Mouse (Mus musculus): ENCODE results near the gene Lin7a. TPM values are rescaled to one million over a fixed set of nuclear protein-coding genes. Genes with fewer than 3 reads are reported as not detected.
A peak's percentile ranks its signal among the peaks of the same experiment; 100 is the strongest.

The Lin7a gene
- polyA plus RNA-seq, 1 experiment from 2014 or later: 45.3 TPM

DNA sequence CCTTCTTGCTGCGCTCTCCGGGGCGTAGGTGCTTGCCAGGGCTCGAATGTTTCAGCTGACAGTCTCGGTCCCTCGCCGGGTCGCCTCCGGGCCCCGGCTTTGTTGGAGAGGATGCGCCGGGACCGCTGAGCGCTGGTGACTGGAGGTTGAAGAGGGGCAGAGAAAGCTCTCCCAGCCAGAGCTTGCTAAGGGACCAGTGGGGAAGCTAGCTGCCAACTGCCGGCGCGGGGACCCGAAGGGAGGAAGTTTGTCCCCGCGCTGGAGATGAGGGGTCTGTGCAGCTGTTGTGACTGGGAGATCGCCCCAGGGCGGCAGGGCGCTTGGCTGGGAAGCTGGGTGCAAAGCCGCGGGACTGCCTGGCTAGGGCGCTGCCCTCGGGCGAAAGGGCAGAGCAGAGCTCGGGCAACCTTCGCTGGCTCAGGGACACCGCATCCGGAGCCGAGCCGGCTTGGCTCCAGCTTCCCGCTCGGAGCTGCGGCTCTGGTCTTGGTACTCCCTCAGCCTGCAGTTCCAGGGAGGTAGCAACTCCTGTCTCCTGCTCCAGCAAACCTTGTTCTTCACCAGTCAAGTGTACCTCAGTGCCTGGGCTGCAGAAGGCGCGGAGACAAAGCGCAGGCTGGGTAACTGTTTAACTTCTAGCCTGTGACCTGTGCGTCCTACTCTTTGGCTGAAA lies 781 bp downstream of the Lin7a start:
- under 1% methylated on average over 41 of the region's 41 CpGs for WGBS
- Histone ChIP-seq H3K36me3 (replicated peaks) (no peaks in the 10 kb centered on the region), H3K9ac (peak overlapping the region; percentile 86), H3K4me3 (peak overlapping the region; percentile 88), H3K9me3 (no peaks in the 10 kb centered on the region), H3K4me1 (peaks cover 14% of the 10 kb centered on the region), H3K27me3 (replicated peaks) (no peaks in the 10 kb centered on the region), H3K4me2 (peak overlapping the region; percentile 81), H3K27ac (peak overlapping the region; percentile 90)
- peak; percentile 84 for ATAC-seq (replicated peaks)

DNA sequence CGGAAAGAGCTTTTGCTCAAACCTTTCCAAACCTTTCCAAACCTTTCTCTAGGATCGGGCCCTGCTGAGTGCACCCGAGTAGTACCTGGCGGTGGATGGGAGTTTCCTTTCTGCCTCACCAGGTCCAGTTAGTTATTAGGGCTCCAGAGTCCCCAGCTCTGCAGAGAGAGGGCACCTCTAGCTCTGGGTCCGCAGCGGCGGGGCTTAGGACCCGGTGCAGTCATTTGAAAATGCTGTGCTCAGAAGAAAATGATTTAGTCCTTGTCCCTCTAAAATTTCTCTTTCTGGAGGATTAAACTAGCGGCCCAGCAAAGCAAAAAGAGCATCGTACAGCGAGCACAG lies 1.3 kb downstream of the Lin7a start:
- peak overlapping the region; percentile 81 for H3K4me2 ChIP-seq
- peak overlapping the region; percentile 86 for H3K9ac ChIP-seq
- peak; percentile 77 for ATAC-seq (replicated peaks)
- no peaks in the 10 kb centered on the region for H3K27me3 ChIP-seq (replicated peaks)
- no peaks in the 10 kb centered on the region for H3K9me3 ChIP-seq
- peak overlapping the region; percentile 90 for H3K27ac ChIP-seq
- H3K4me3 ChIP-seq: peak overlapping the region; percentile 88
- H3K36me3 ChIP-seq (replicated peaks): no peaks in the 10 kb centered on the region
- WGBS: 2% methylated on average over 11 of the region's 11 CpGs
- peaks cover 14% of the 10 kb centered on the region for H3K4me1 ChIP-seq

- Histone ChIP-seq H3K4me3 (peak overlapping the region; percentile 88), H3K4me2 (peak overlapping the region; percentile 81)
Measured at GRCm38 (mm10) chr10:107273848-107274247, 2.4 kb downstream of the Lin7a start.

DNA sequence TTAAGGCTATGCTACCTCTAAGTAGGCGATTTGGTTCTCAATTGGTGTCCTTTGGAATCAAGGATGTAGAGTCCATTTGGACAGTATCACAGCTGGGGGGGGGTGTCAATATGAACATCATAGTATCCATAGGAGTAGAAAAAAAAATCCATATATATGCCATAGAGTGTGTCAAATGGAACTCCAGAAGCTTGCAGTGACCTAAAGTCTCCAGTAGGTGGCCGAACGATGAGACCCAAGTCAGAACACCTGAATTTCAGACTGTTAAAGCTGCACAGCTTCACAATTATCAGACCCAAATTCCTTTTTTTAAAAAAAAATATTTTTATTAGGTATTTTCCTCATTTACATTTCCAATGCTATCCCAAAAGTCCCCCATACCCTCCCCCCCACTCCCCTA lies 3.3 kb downstream of the Lin7a start:
- H3K27ac ChIP-seq: no peak overlapping the region
- WGBS: 57% methylated on average over 3 of the region's 3 CpGs

More at GRCm38 (mm10) chr10:107273848-107274247, 2.4 kb downstream of the Lin7a start:
- no peaks in the 10 kb centered on the region for H3K9me3 ChIP-seq
- H3K36me3 ChIP-seq (replicated peaks): no peaks in the 10 kb centered on the region
- H3K4me1 ChIP-seq: peaks cover 14% of the 10 kb centered on the region
- WGBS: 49% methylated on average over 6 of the region's 6 CpGs
- ATAC-seq (replicated peaks): no peak
- no peak overlapping the region for H3K27ac ChIP-seq
- no peaks in the 10 kb centered on the region for H3K27me3 ChIP-seq (replicated peaks)
- H3K9ac ChIP-seq: no peak overlapping the region

GRCm38 (mm10) chr10:107276647-107277046 lies 5.2 kb downstream of the Lin7a start:
- WGBS: 87% methylated on average over 2 of the region's 2 CpGs
- ATAC-seq (replicated peaks): no peak
- H3K27ac ChIP-seq: no peak overlapping the region

More for the DNA sequence above, 3.3 kb downstream of the Lin7a start:
- H3K9ac ChIP-seq: no peak overlapping the region
- no peaks in the 10 kb centered on the region for H3K27me3 ChIP-seq (replicated peaks)
- no peaks in the 10 kb centered on the region for H3K9me3 ChIP-seq
- no peak overlapping the region for H3K4me3 ChIP-seq
- H3K4me2 ChIP-seq: no peak overlapping the region
- H3K4me1 ChIP-seq: peaks cover 14% of the 10 kb centered on the region
- no peak for ATAC-seq (replicated peaks)
- H3K36me3 ChIP-seq (replicated peaks): no peaks in the 10 kb centered on the region

DNA sequence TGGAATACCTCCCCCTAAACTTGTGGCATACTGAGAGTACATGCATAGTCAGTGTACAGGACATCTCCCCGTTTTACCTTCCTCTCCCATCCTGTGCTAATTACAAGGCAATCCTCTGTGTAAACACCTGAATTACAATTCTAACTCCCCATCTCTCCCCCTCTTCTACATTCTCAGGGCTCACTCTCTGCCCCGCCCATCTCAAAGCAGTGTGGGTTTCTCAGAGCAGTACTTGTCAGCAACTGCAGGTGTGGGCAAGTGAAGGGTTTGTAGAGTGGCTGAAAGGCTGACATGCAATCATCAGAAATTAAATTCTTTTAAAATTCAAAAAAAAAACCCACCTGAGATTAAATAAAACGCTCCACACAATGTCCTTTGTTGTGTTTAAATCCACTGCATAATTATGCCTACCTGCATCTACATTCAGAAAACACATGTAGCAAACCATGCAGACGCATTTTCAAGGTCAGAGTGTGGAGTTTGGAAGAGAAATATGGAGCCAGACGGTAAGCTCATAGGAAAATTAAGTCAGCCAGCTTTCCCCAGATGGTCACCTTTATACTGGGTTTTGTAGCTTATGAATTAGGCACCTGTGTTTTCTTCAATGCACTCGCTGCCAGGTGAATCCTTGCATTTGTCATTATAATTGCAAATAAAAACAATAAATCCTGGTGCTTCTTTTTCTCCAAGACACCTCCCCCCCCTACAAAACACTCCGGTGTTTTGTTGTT lies 22.6 kb downstream of the Lin7a start:
- Histone ChIP-seq H3K4me2 (no peak overlapping the region), H3K4me1 (no peaks in the 10 kb centered on the region), H3K9ac (no peak overlapping the region), H3K9me3 (no peaks in the 10 kb centered on the region), H3K4me3 (no peak overlapping the region), H3K27ac (no peak overlapping the region), H3K27me3 (replicated peaks) (no peaks in the 10 kb centered on the region), H3K36me3 (replicated peaks) (no peaks in the 10 kb centered on the region)
- no peak for ATAC-seq (replicated peaks)
- 67% methylated on average over 7 of the region's 7 CpGs for WGBS

More at GRCm38 (mm10) chr10:107276647-107277046, 5.2 kb downstream of the Lin7a start:
- Histone ChIP-seq H3K9me3 (no peaks in the 10 kb centered on the region), H3K4me3 (no peak overlapping the region), H3K4me2 (no peak overlapping the region), H3K27me3 (replicated peaks) (no peaks in the 10 kb centered on the region), H3K36me3 (replicated peaks) (no peaks in the 10 kb centered on the region), H3K9ac (no peak overlapping the region), H3K4me1 (peaks cover 8% of the 10 kb centered on the region)

- ATAC-seq (replicated peaks): no peak
- Histone ChIP-seq H3K27ac (no peak overlapping the region), H3K36me3 (replicated peaks) (no peaks in the 10 kb centered on the region), H3K9me3 (no peaks in the 10 kb centered on the region), H3K9ac (no peak overlapping the region), H3K4me1 (no peaks in the 10 kb centered on the region), H3K4me2 (no peak overlapping the region), H3K27me3 (replicated peaks) (no peaks in the 10 kb centered on the region), H3K4me3 (no peak overlapping the region)
- WGBS: 89% methylated on average over 2 of the region's 2 CpGs
Measured at GRCm38 (mm10) chr10:107300587-107301248, 29.2 kb downstream of the Lin7a start.

GRCm38 (mm10) chr10:107310964-107311490 lies 39.5 kb downstream of the Lin7a start:
- Histone ChIP-seq H3K27ac (no peak overlapping the region), H3K9ac (no peak overlapping the region), H3K4me2 (no peak overlapping the region), H3K36me3 (replicated peaks) (no peaks in the 10 kb centered on the region), H3K4me3 (no peak overlapping the region), H3K27me3 (replicated peaks) (no peaks in the 10 kb centered on the region), H3K9me3 (no peaks in the 10 kb centered on the region), H3K4me1 (no peaks in the 10 kb centered on the region)
- ATAC-seq (replicated peaks): no peak
- WGBS: 72% methylated on average over 5 of the region's 5 CpGs

DNA sequence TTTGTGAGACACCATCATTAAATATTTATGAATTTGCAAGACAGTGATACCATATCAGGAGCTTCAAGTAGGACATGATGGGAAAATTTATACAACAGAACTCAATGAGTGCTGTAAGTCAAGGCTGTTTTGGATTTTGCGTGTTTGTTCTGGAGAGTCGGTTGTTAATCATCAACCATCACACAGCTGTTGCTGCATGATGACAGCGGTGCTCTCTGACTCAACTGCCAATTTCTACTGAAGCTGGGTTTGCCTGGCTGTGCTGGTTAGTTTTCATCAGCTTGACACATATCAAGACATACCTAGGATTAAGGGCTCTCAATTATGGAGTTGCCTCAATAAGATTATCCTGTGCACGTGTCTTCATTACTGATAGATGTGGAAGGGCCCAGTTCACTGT lies 41.1 kb downstream of the Lin7a start:
- Histone ChIP-seq H3K36me3 (replicated peaks) (no peaks in the 10 kb centered on the region), H3K4me2 (no peak overlapping the region), H3K4me3 (no peak overlapping the region), H3K27ac (no peak overlapping the region), H3K9me3 (no peaks in the 10 kb centered on the region), H3K9ac (no peak overlapping the region), H3K27me3 (replicated peaks) (no peaks in the 10 kb centered on the region), H3K4me1 (no peaks in the 10 kb centered on the region)
- WGBS: 93% methylated on average over 4 of the region's 4 CpGs
- no peak for ATAC-seq (replicated peaks)

- no peak overlapping the region for H3K9ac ChIP-seq
- no peaks in the 10 kb centered on the region for H3K4me1 ChIP-seq
- H3K36me3 ChIP-seq (replicated peaks): no peaks in the 10 kb centered on the region
- no peaks in the 10 kb centered on the region for H3K9me3 ChIP-seq
- H3K4me2 ChIP-seq: no peak overlapping the region
- 55% methylated on average over 3 of the region's 3 CpGs for WGBS
- no peak overlapping the region for H3K4me3 ChIP-seq
- ATAC-seq (replicated peaks): no peak
- H3K27me3 ChIP-seq (replicated peaks): no peaks in the 10 kb centered on the region
- no peak overlapping the region for H3K27ac ChIP-seq
Measured at GRCm38 (mm10) chr10:107313395-107313794, 41.9 kb downstream of the Lin7a start.

DNA sequence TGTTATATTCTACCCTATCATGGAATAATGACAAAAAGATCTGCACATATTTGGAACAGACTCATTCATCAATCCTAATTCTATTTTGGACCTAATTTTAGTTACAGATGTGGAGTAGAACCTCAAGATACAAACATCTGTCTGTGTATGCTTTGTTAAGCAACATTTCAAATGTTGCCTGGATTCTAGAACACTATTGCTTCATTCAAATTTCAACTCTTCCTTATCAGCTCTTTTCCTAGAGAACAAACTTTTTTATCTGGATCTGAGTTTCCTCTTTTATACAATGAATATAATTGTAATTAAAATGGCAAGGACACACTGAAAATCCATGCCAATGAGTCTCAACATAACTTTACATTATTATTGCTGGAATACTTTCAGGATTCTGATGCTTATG lies 43.8 kb downstream of the Lin7a start:
- Histone ChIP-seq H3K4me1 (no peaks in the 10 kb centered on the region), H3K9me3 (no peaks in the 10 kb centered on the region), H3K27me3 (replicated peaks) (no peaks in the 10 kb centered on the region), H3K4me3 (no peak overlapping the region), H3K4me2 (no peak overlapping the region), H3K36me3 (replicated peaks) (no peaks in the 10 kb centered on the region), H3K9ac (no peak overlapping the region), H3K27ac (no peak overlapping the region)
- no peak for ATAC-seq (replicated peaks)

- no peak overlapping the region for H3K27ac ChIP-seq
- H3K9me3 ChIP-seq: no peaks in the 10 kb centered on the region
- no peak overlapping the region for H3K9ac ChIP-seq
- ATAC-seq (replicated peaks): no peak
- no peak overlapping the region for H3K4me2 ChIP-seq
- no peak overlapping the region for H3K4me3 ChIP-seq
- no peaks in the 10 kb centered on the region for H3K36me3 ChIP-seq (replicated peaks)
- H3K4me1 ChIP-seq: no peaks in the 10 kb centered on the region
- H3K27me3 ChIP-seq (replicated peaks): no peaks in the 10 kb centered on the region
- 38% methylated on average over 5 of the region's 5 CpGs for WGBS
Measured at GRCm38 (mm10) chr10:107315681-107316080, 44.2 kb downstream of the Lin7a start.

All from midbrain, embryonic 15.5 days (tissue).